Mouse (Mus musculus) heart, adult 2 months (tissue): ENCODE results near the gene Itga11. TPM values are rescaled to one million over a fixed set of nuclear protein-coding genes. Genes with fewer than 3 reads are reported as not detected.

Experiments used
- DNase-seq, 2 experiments: peaks; one replicate each; pipeline ENCODE4 v3.0.0; 2021
- H3K27ac ChIP-seq: fragments of 200-600 bp; 2 replicates; pipeline ENCODE4 v1.8.1; 2022
- H3K27me3 ChIP-seq: fragments of 200-500 bp; 2 replicates; pipeline ENCODE4 v1.6.1; 2012; ENCODE audit warnings: mild to moderate bottlenecking, low read length, inconsistent platforms, mixed read lengths; ENCODE audit not compliant: control insufficient read depth, insufficient read depth
- H3K36me3 ChIP-seq: fragments of 200-500 bp; 2 replicates; pipeline ENCODE4 v1.6.1; 2012; ENCODE audit warnings: low read length, inconsistent platforms; ENCODE audit not compliant: control insufficient read depth, insufficient read depth
- H3K4me1 ChIP-seq: fragments of 200-500 bp; 2 replicates; pipeline ENCODE4 v1.6.1; 2011; ENCODE audit warnings: low read length; ENCODE audit not compliant: control insufficient read depth, insufficient read depth
- H3K4me3 ChIP-seq: fragments of 200-600 bp; 2 replicates; pipeline ENCODE4 v1.8.1; 2022
- H3K79me2 ChIP-seq: fragments of 200-500 bp; replicated peaks from 2 replicates; pipeline ENCODE4 v1.6.1; 2012; ENCODE audit warnings: mild to moderate bottlenecking, inconsistent platforms, low read length, moderate library complexity, mixed read lengths; ENCODE audit not compliant: control insufficient read depth, insufficient read depth
- H3K9ac ChIP-seq: fragments of 200-500 bp; 2 replicates; pipeline ENCODE4 v1.6.1; 2012; ENCODE audit warnings: low read depth, mild to moderate bottlenecking, control low read depth, inconsistent platforms, low read length, mixed read lengths
- CTCF ChIP-seq: fragments of 200-600 bp; IDR thresholded peaks from 2 replicates; pipeline ENCODE4 v1.8.1; 2022; ENCODE audit warnings: antibody characterized with exemption, mild to moderate bottlenecking, moderate library complexity
- EP300 ChIP-seq: fragments of 200-500 bp; IDR thresholded peaks from 2 replicates; pipeline ENCODE4 v1.6.1; 2011; ENCODE audit warnings: low read depth, low read length, control low read depth; ENCODE audit not compliant: insufficient read depth
- POLR2A ChIP-seq: fragments of 200-500 bp; IDR thresholded peaks from 2 replicates; pipeline ENCODE4 v1.6.1; 2011; ENCODE audit warnings: mild to moderate bottlenecking, low read depth, low read length, control low read depth; ENCODE audit not compliant: insufficient read depth
- WGBS: fragments of 180-500 bp; shearing (Covaris S2); methylation state at CpG from one replicate; pipeline ENCODE4 v1.1.7; 2018; 5-methylcytosine and 5-hydroxymethylcytosine counted together
- intact Hi-C: fragments of 180-260 bp; cut with DNase I; formaldehyde crosslinking; loops from one replicate; pipeline ENCODE4 v1.15.1; 2025
- polyA plus RNA-seq: library from polyadenylated mRNA; depleted of rRNA; stranded (reverse); fragments of >200 nt; gene quantifications from 2 replicates; pipeline ENCODE4 v1.2.3, GENCODE M21; 2012
- total RNA-seq, 2 experiments: library from RNA; stranded (reverse); gene quantifications; 2 replicates each; pipeline ENCODE4 v1.2.3; 2021

Itga11 gene
- total and polyA plus RNA-seq, 3 experiments = 1.1 to 2.9 (median 1.6) TPM

- 91% methylated on average over 11 of the region's 11 CpGs for WGBS
- no peak overlapping the region for H3K27ac ChIP-seq
- intact Hi-C loops = no loop called here
- H3K36me3 ChIP-seq = no peaks in the 10 kb centered on the region
- no peak overlapping the region for H3K9ac ChIP-seq
- no peaks in the 10 kb centered on the region for H3K27me3 ChIP-seq
- H3K4me1 ChIP-seq = peaks cover 4% of the 10 kb centered on the region; the same call in 1 of the 2 replicates
- H3K79me2 ChIP-seq = no peaks in the 10 kb centered on the region
- H3K4me3 ChIP-seq = no peak overlapping the region
- TF ChIP-seq EP300 (no peak), POLR2A (no peak), CTCF (no peak)
- no peak for DNase-seq
Measured at GRCm38 (mm10) chr9:62750381-62750780, 72.8 kb downstream of the Itga11 start.

- H3K27me3 ChIP-seq = no peaks in the 10 kb centered on the region
- intact Hi-C loops = no loop called here
- no peaks in the 10 kb centered on the region for H3K36me3 ChIP-seq
- no peak for DNase-seq
- no peaks in the 10 kb centered on the region for H3K79me2 ChIP-seq
- H3K27ac ChIP-seq = no peak overlapping the region
- H3K4me3 ChIP-seq = no peak overlapping the region
- no peak overlapping the region for H3K9ac ChIP-seq
- WGBS = 91% methylated on average over 4 of the region's 4 CpGs
- H3K4me1 ChIP-seq = no peaks in the 10 kb centered on the region
- TF ChIP-seq CTCF = no peak
- no peak for TF ChIP-seq POLR2A
- no peak for TF ChIP-seq EP300
Measured at GRCm38 (mm10) chr9:62758288-62758687, 80.7 kb downstream of the Itga11 start.

GRCm38 (mm10) chr9:62759601-62760000 lies 82.0 kb downstream of the Itga11 start:
- 60% methylated on average over 3 of the region's 3 CpGs for WGBS
- intact Hi-C loops = no loop called here
- TF ChIP-seq POLR2A (no peak), CTCF (peak; percentile 25)
- Histone ChIP-seq H3K27me3 (no peaks in the 10 kb centered on the region), H3K4me1 (no peaks in the 10 kb centered on the region), H3K9ac (no peak overlapping the region), H3K27ac (no peak overlapping the region), H3K79me2 (no peaks in the 10 kb centered on the region), H3K4me3 (no peak overlapping the region), H3K36me3 (no peaks in the 10 kb centered on the region)
- DNase-seq = no peak

- WGBS = 8% methylated on average over 13 of the region's 13 CpGs
- Histone ChIP-seq H3K9ac (no peak overlapping the region), H3K4me3 (no peak overlapping the region), H3K27ac (no peak overlapping the region), H3K79me2 (no peaks in the 10 kb centered on the region), H3K27me3 (no peaks in the 10 kb centered on the region), H3K36me3 (no peaks in the 10 kb centered on the region), H3K4me1 (no peaks in the 10 kb centered on the region)
- DNase-seq = no peak
- no peak for TF ChIP-seq EP300
- intact Hi-C loops = no loop called here
Measured at GRCm38 (mm10) chr9:62763478-62763877, 85.9 kb downstream of the Itga11 start.

GRCm38 (mm10) chr9:62765346-62765745 lies 87.7 kb downstream of the Itga11 start:
- DNase-seq = no peak
- no peak for TF ChIP-seq CTCF
- no peak for TF ChIP-seq POLR2A
- no peak for TF ChIP-seq EP300
- H3K9ac ChIP-seq = no peak overlapping the region
- H3K27ac ChIP-seq = no peak overlapping the region
- 72% methylated on average over 4 of the region's 4 CpGs for WGBS
- intact Hi-C loops = no loop called here
- no peaks in the 10 kb centered on the region for H3K27me3 ChIP-seq
- no peaks in the 10 kb centered on the region for H3K79me2 ChIP-seq
- no peak overlapping the region for H3K4me3 ChIP-seq
- H3K36me3 ChIP-seq = no peaks in the 10 kb centered on the region
- no peaks in the 10 kb centered on the region for H3K4me1 ChIP-seq

- Histone ChIP-seq H3K4me1 (no peaks in the 10 kb centered on the region), H3K27ac (no peak overlapping the region), H3K27me3 (no peaks in the 10 kb centered on the region), H3K79me2 (no peaks in the 10 kb centered on the region), H3K4me3 (no peak overlapping the region), H3K36me3 (no peaks in the 10 kb centered on the region), H3K9ac (no peak overlapping the region)
- TF ChIP-seq POLR2A = no peak
- no peak for TF ChIP-seq CTCF
- TF ChIP-seq EP300 = no peak
- WGBS = 69% methylated on average over 17 of the region's 17 CpGs
- intact Hi-C loops = no loop called here
- no peak for DNase-seq
Measured at GRCm38 (mm10) chr9:62767464-62767863, 89.8 kb downstream of the Itga11 start.

GRCm38 (mm10) chr9:62768361-62768760 lies 90.7 kb downstream of the Itga11 start:
- no peak overlapping the region for H3K27ac ChIP-seq
- 74% methylated on average over 5 of the region's 5 CpGs for WGBS

More at GRCm38 (mm10) chr9:62768361-62768760, 90.7 kb downstream of the Itga11 start:
- intact Hi-C loops = no loop called here
- no peak overlapping the region for H3K9ac ChIP-seq
- no peak for TF ChIP-seq POLR2A
- TF ChIP-seq CTCF = no peak
- no peak for TF ChIP-seq EP300
- no peaks in the 10 kb centered on the region for H3K36me3 ChIP-seq
- H3K27me3 ChIP-seq = no peaks in the 10 kb centered on the region
- no peak overlapping the region for H3K4me3 ChIP-seq
- H3K79me2 ChIP-seq = no peaks in the 10 kb centered on the region
- no peaks in the 10 kb centered on the region for H3K4me1 ChIP-seq
- no peak for DNase-seq
